Mouse (Mus musculus): ENCODE results near the gene Dlk2. TPM values are rescaled to one million over a fixed set of nuclear protein-coding genes. Genes with fewer than 3 reads are reported as not detected.

Gene Dlk2
- polyA plus RNA-seq, 1 experiment from 2014 or later: 2.8 TPM

DNA sequence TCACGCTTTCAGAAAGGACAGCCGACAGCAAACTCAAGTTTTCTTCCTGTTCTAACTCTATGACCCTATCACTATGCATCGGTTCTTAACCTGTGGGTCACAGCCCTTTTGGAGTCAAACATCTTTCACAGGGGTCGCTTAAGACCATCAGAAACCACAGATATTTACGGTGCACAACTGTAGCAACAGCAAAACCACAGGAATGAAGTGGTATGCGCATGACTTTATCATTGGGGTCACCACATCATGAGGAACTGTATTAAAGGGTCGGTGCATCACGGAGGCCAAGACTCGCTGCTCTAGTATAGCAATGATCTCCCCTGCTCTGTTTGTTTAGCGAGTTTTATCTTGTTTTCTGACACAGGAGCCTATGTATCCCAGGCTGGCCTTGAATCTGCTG lies 18.6 kb downstream of the Dlk2 start:
- Histone ChIP-seq H3K27ac (ENCODE audit: low read length) (no peak overlapping the region), H3K36me3 (ENCODE audit: control insufficient read depth, insufficient read depth, low read length) (no peaks in the 10 kb centered on the region), H3K9me3 (ENCODE audit: control insufficient read depth, low read depth, low read length) (no peaks in the 10 kb centered on the region), H3K9ac (replicated peaks; ENCODE audit: low read depth, low read length) (no peak overlapping the region), H3K4me2 (replicated peaks; ENCODE audit: low read depth, low read length) (no peak overlapping the region), H3K27me3 (ENCODE audit: control insufficient read depth, insufficient read depth, low read length) (no peaks in the 10 kb centered on the region), H3K4me3 (ENCODE audit: low read depth, low read length) (no peak overlapping the region), H3K4me1 (ENCODE audit: control insufficient read depth, insufficient read depth, low read length) (no peaks in the 10 kb centered on the region)
- no peak for ATAC-seq (ENCODE audit: insufficient number of reproducible peaks, insufficient read depth, low FRiP score, low read depth)
- WGBS: 85% methylated on average over 10 of the region's 10 CpGs

DNA sequence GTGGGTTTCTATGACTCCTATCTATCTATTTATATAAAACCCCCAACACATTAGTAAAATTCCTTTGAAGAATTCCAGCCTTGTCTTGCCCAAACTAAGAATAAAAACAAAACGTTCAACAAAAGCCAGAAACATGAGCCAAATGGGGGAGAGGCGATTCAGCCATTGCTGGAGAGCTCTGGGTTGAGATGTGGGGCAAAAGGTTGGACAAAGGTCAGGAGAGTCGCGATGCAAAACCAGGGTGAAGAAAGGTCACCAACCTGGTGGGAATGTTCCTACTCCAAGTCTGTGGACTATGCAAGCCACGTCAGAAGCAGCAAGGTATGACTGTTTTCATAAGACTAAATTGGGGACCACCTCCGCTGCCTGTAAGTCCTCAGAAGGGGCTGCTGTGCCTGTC lies 23.3 kb downstream of the Dlk2 start:
- Histone ChIP-seq H3K4me3 (ENCODE audit: low read depth, low read length) (no peak overlapping the region), H3K9me3 (ENCODE audit: control insufficient read depth, low read depth, low read length) (no peaks in the 10 kb centered on the region), H3K36me3 (ENCODE audit: control insufficient read depth, insufficient read depth, low read length) (peaks cover 8% of the 10 kb centered on the region), H3K27me3 (ENCODE audit: control insufficient read depth, insufficient read depth, low read length) (no peaks in the 10 kb centered on the region), H3K4me1 (ENCODE audit: control insufficient read depth, insufficient read depth, low read length) (no peaks in the 10 kb centered on the region), H3K4me2 (replicated peaks; ENCODE audit: low read depth, low read length) (no peak overlapping the region), H3K27ac (ENCODE audit: low read length) (no peak overlapping the region), H3K9ac (replicated peaks; ENCODE audit: low read depth, low read length) (no peak overlapping the region)
- 59% methylated on average over 6 of the region's 6 CpGs for WGBS
- no peak for ATAC-seq (ENCODE audit: insufficient number of reproducible peaks, insufficient read depth, low FRiP score, low read depth)

DNA sequence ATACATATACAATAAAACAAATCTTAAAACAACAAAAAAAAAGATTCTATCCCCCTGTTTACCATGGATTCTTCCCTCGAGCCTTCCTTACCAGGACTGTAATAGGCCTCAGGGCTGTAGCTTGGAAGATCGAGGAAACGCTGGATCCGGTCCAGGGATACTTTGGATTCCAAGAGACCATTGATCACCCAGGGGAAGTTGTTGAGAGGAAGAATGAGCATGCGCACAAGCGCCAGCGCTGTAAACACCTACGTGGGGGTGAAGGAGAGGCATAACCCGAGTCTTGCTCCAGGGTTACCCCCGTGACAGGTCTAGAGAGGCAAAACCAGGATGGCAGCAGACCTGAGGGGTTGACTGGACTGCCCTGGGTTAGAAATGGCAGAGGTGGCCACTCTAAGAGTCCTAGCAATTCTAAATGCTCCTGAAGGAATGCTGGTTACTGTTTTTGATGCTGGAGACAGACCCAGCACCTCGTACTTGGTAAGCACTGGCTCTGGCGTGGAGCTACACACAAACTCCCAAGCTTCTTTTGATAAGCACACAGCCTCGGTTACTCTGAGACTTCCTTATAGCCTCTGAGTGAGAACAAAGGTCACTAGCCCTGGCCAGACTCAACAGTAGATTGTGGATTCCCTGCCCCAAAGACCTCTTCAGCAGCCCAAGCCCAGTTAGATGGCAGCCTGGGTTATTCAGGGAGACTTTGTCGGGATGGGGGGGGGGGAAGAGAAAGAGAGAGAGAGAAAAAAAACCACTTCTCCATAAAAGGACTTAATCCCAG lies 25.0 kb downstream of the Dlk2 start:
- Histone ChIP-seq H3K4me3 (ENCODE audit: low read depth, low read length) (no peak overlapping the region), H3K4me1 (ENCODE audit: control insufficient read depth, insufficient read depth, low read length) (peaks cover 3% of the 10 kb centered on the region; the same call in 1 of the 2 replicates), H3K4me2 (replicated peaks; ENCODE audit: low read depth, low read length) (no peak overlapping the region), H3K27ac (ENCODE audit: low read length) (no peak overlapping the region), H3K9ac (replicated peaks; ENCODE audit: low read depth, low read length) (no peak overlapping the region), H3K9me3 (ENCODE audit: control insufficient read depth, low read depth, low read length) (no peaks in the 10 kb centered on the region), H3K36me3 (ENCODE audit: control insufficient read depth, insufficient read depth, low read length) (peaks cover 8% of the 10 kb centered on the region), H3K27me3 (ENCODE audit: control insufficient read depth, insufficient read depth, low read length) (no peaks in the 10 kb centered on the region)
- 86% methylated on average over 14 of the region's 14 CpGs for WGBS
- no peak for ATAC-seq (ENCODE audit: insufficient number of reproducible peaks, insufficient read depth, low FRiP score, low read depth)

DNA sequence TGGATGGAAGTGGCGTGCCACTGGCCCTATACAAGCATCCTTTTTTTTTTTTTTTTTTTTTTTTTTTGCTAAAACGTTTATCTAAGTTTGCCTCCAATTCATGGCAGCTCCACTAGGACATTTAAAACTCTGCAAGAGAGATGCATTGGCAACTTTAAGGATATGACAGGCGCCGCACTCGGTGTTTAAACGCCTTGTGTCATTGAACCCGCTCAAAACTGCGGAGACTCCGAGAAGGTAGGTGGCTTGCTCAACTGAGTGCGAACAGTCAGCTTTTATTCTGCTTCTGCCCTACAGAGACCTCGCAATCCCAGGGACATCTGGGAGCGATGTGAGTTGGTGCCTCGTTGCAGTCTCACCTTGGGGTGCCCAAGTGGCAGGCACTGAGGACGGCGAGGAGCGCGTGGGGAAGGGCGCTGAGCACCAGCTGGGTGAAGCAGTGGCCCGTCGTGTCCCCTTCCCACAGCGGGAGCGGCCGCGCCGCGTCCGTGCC lies 30.2 kb downstream of the Dlk2 start:
- Histone ChIP-seq H3K36me3 (ENCODE audit: control insufficient read depth, insufficient read depth, low read length) (peaks cover 5% of the 10 kb centered on the region; the same call in 1 of the 2 replicates), H3K9me3 (ENCODE audit: control insufficient read depth, low read depth, low read length) (no peaks in the 10 kb centered on the region), H3K27me3 (ENCODE audit: control insufficient read depth, insufficient read depth, low read length) (no peaks in the 10 kb centered on the region), H3K4me1 (ENCODE audit: control insufficient read depth, insufficient read depth, low read length) (peaks cover 7% of the 10 kb centered on the region; the same call in 1 of the 2 replicates), H3K4me2 (replicated peaks; ENCODE audit: low read depth, low read length) (peak overlapping the region; percentile 89), H3K9ac (replicated peaks; ENCODE audit: low read depth, low read length) (peak overlapping the region; percentile 67), H3K4me3 (ENCODE audit: low read depth, low read length) (peak overlapping the region; percentile 56), H3K27ac (ENCODE audit: low read length) (peak overlapping the region; percentile 95)
- ATAC-seq (ENCODE audit: insufficient number of reproducible peaks, insufficient read depth, low FRiP score, low read depth): no peak
- WGBS: 3% methylated on average over 24 of the region's 27 CpGs

DNA sequence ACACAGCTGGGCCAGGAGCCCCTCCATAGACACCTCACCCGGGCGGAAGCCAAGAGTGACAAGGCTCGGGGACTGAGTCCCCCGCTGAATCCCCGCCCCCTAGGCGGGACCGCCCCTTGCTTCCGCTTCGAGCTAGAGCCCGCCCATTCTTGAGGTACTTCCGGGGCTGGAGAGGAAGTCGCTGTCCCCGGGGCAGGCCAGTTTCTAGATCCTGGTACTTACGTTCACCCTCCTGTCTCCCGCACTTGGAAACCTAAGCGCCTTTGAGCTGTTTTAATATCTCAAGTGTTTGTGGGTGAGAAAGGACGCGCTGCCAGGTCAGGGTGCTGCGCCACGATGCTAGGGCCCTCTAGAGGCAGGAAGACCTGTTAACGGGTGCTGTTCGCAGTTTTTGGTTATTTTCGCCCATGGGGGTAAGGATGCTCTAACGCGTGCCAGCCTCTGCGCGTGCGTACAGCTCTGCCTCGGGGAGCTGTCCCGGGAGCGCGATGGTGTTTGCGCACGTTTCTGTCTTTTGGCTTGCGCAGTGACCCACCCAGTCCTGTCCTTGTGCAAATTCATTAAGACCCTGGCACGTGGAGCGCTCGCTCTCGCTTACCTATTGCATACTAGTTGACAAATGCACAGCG lies 30.8 kb downstream of the Dlk2 start, which contains the start of gene Abcc10:
Gene Abcc10, minus strand, starts transcription at position 447 of the 629 bp plus-strand sequence.
- no peaks in the 10 kb centered on the region for H3K27me3 ChIP-seq (ENCODE audit: control insufficient read depth, insufficient read depth, low read length)
- H3K9me3 ChIP-seq (ENCODE audit: control insufficient read depth, low read depth, low read length): no peaks in the 10 kb centered on the region
- H3K4me1 ChIP-seq (ENCODE audit: control insufficient read depth, insufficient read depth, low read length): peaks cover 7% of the 10 kb centered on the region; the same call in 1 of the 2 replicates
- peak within 1 kb of the TSS; percentile 67 for H3K9ac ChIP-seq (replicated peaks; ENCODE audit: low read depth, low read length)
- H3K4me2 ChIP-seq (replicated peaks; ENCODE audit: low read depth, low read length): peak within 1 kb of the TSS; percentile 89
- under 1% methylated on average over 40 of the region's 40 CpGs for WGBS
- ATAC-seq (ENCODE audit: insufficient number of reproducible peaks, insufficient read depth, low FRiP score, low read depth): peak; percentile 97
- peak within 1 kb of the TSS; percentile 95 for H3K27ac ChIP-seq (ENCODE audit: low read length)
- peak within 1 kb of the TSS; percentile 56 for H3K4me3 ChIP-seq (ENCODE audit: low read depth, low read length)
- H3K36me3 ChIP-seq (ENCODE audit: control insufficient read depth, insufficient read depth, low read length): peaks cover 5% of the 10 kb centered on the region; the same call in 1 of the 2 replicates

DNA sequence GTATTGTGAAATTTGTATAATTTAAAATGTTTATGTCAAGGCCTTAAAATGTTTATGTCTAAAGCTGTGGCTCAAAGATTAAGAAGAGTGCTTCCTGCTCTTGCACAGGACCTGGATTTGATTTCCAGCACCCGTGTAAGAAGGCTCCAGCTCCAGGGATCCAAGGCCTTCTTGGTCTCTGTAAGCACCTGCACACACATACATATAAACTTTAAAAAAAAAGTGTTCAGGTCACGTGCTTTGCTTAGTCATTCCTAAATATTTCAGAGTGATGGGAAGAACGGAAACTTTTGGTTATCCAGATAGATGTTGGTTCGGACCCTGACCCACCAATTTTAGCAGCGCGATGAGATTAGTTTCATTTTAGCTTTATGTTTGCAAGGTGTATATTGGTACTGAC lies 31.5 kb downstream of the Dlk2 start:
- Histone ChIP-seq H3K27ac (ENCODE audit: low read length) (no peak overlapping the region; the same call in 1 of the 2 replicates), H3K4me3 (ENCODE audit: low read depth, low read length) (peak overlapping the region; percentile 56; the same call in 1 of the 2 replicates), H3K9me3 (ENCODE audit: control insufficient read depth, low read depth, low read length) (no peaks in the 10 kb centered on the region), H3K27me3 (ENCODE audit: control insufficient read depth, insufficient read depth, low read length) (no peaks in the 10 kb centered on the region), H3K4me1 (ENCODE audit: control insufficient read depth, insufficient read depth, low read length) (peaks cover 7% of the 10 kb centered on the region; the same call in 1 of the 2 replicates), H3K36me3 (ENCODE audit: control insufficient read depth, insufficient read depth, low read length) (0 out of 2 replicates have a peak, but pooled peaks cover under 1% of the 10 kb centered on the region), H3K9ac (replicated peaks; ENCODE audit: low read depth, low read length) (no peak overlapping the region), H3K4me2 (replicated peaks; ENCODE audit: low read depth, low read length) (peak overlapping the region; percentile 79)
- no peak for ATAC-seq (ENCODE audit: insufficient number of reproducible peaks, insufficient read depth, low FRiP score, low read depth)
- 63% methylated on average over 6 of the region's 6 CpGs for WGBS

DNA sequence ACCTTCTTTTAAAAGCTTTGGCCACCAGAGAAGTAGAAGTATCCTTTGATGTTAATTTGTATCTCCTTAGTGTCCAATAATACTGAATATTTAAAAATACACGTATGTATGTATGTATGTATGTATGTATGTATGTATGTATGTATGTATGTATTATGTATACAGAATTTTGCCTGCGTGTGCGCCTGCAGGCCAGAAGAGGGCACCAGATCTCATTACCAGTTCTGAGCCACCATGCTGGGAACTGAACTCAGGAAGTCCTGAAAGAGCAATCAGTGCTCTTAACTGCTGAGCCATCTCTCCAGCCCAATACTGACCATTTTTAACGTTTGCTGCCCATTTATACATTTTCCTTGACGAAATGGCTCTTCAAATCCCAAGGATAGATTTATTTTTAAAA lies 39.3 kb downstream of the Dlk2 start:
- Histone ChIP-seq H3K4me3 (ENCODE audit: low read depth, low read length) (no peak overlapping the region), H3K27ac (ENCODE audit: low read length) (no peak overlapping the region), H3K36me3 (ENCODE audit: control insufficient read depth, insufficient read depth, low read length) (no peaks in the 10 kb centered on the region), H3K9me3 (ENCODE audit: control insufficient read depth, low read depth, low read length) (no peaks in the 10 kb centered on the region), H3K4me2 (replicated peaks; ENCODE audit: low read depth, low read length) (no peak overlapping the region), H3K4me1 (ENCODE audit: control insufficient read depth, insufficient read depth, low read length) (no peaks in the 10 kb centered on the region), H3K27me3 (ENCODE audit: control insufficient read depth, insufficient read depth, low read length) (no peaks in the 10 kb centered on the region), H3K9ac (replicated peaks; ENCODE audit: low read depth, low read length) (no peak overlapping the region)
- no peak for ATAC-seq (ENCODE audit: insufficient number of reproducible peaks, insufficient read depth, low FRiP score, low read depth)
- 25% methylated on average over 5 of the region's 5 CpGs for WGBS

DNA sequence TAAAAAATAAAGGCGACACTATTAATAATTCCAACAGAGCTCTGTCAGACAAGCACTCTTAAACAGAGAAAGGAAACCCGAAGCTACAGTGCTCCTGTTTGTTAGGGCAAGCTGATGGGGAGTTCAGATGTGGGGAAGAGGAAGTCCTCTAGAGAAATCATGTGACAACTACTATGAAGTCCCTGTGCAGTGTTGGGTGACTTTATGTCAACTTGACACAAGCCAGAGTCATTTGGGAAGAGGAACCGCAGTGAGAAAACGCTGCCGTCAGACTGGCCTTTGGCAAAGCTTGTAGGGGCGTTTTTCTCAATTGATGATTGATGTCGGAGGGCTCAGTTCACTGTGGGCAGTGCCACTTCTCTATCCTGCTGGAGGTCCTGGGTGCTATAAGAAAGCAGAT lies 44.0 kb downstream of the Dlk2 start:
- Histone ChIP-seq H3K4me1 (ENCODE audit: control insufficient read depth, insufficient read depth, low read length) (no peaks in the 10 kb centered on the region), H3K9ac (replicated peaks; ENCODE audit: low read depth, low read length) (no peak overlapping the region), H3K4me3 (ENCODE audit: low read depth, low read length) (no peak overlapping the region), H3K9me3 (ENCODE audit: control insufficient read depth, low read depth, low read length) (peaks cover 10% of the 10 kb centered on the region; the same call in 1 of the 2 replicates), H3K27ac (ENCODE audit: low read length) (no peak overlapping the region), H3K36me3 (ENCODE audit: control insufficient read depth, insufficient read depth, low read length) (no peaks in the 10 kb centered on the region), H3K27me3 (ENCODE audit: control insufficient read depth, insufficient read depth, low read length) (no peaks in the 10 kb centered on the region), H3K4me2 (replicated peaks; ENCODE audit: low read depth, low read length) (no peak overlapping the region)
- 69% methylated on average over 7 of the region's 7 CpGs for WGBS
- ATAC-seq (ENCODE audit: insufficient number of reproducible peaks, insufficient read depth, low FRiP score, low read depth): no peak
